Mouse (Mus musculus): Measurements from ENCODE around the gene Rasgrf1.

- TF ChIP-seq POLR2A (IDR thresholded peaks at IDR 0.05; ENCODE audit: borderline replicate concordance, extremely low read depth, low read depth, low read length) (no peak), CTCF (IDR thresholded peaks at IDR 0.05; ENCODE audit: insufficient read depth, low read length) (no peak)
Measured at GRCm38 (mm10) chr9:90068786-90069185, 159.1 kb downstream of the Rasgrf1 start.

All from lung, adult 2 months (tissue).